Mouse (Mus musculus): Measurements from ENCODE around the gene Ccdc116. TPM values are rescaled to one million over a fixed set of nuclear protein-coding genes. Genes with fewer than 3 reads are reported as not detected.

Gene Ccdc116
- total RNA-seq, 2 experiments from 2014 or later = 0.10 to 0.17 TPM

DNA sequence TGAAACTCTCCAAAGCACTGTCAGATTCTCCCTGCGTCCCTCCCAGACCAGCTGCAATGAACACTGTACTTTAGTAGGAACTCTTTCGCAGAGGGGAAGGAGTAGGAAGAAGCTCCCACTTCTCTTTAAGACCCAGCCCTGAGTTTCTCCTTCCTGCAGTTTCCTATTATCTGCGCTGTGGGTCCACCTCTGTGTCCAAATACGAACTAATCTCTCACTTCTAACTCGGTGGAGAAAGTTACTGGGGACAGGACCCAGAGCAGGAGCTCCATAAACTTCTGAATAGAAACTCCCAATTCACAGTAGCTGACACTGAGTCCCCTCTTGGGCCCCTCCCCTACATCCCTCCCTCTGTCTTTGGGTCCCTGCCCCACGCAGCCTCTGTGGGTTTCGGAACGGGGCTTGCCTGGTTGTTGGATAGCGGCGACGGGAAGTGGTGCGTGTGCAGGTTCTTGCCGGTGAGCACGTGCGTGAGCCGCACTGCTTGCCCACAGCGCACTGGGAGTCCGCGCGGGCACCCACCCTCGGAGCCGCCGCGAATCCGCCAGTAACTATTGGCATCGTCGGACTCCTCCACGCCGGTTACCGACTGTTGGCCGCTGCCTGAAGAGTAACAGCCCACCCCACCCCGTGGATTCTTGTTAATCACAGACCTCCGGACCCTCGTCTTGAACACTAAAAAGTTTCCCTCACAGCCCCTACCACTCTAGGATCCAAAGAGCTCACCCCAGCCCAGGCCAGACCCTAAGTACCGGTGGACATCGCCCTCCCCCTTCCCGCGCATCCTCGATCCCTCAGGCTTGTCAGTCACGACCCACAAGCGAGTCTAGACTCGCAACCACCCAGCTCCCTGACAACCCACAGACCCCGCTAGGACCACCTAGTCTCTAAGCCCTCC is 15.6 kb downstream of the Ccdc116 start:
- peak in 1 of 2 experiments; percentile 31 for DNase-seq
- intact Hi-C loops (cut with DNase I) = loop anchor here (5.0 kb wide), 1 partner anchor 146 kb away; the partner anchor contains the start of gene Tmem191c

GRCm38 (mm10) chr16:17127292-17127691 is 19.7 kb downstream of the Ccdc116 start:
- intact Hi-C loops (cut with DNase I) = loop anchor here (2.0 to 5.0 kb wide), 2 partner anchors 80 to 165 kb away; no protein-coding TSS in a partner anchor
- DNase-seq = peak; percentile 58 to 76

GRCm38 (mm10) chr16:17124871-17125520 is 22.0 kb downstream of the Ccdc116 start, which contains the start of gene 2610318N02Rik:
Gene 2610318N02Rik, minus strand, starts transcription at chr16:17125167.
- peak; percentile 67 to 75 for DNase-seq
- intact Hi-C loops (cut with DNase I) = loop anchor here (5.0 kb wide), 1 partner anchor 167 kb away; no protein-coding TSS in a partner anchor

- intact Hi-C loops (cut with DNase I) = no loop called here
These were observed 22.7 kb downstream of the Ccdc116 start for GRCm38 (mm10) chr16:17124119-17124870.

DNA sequence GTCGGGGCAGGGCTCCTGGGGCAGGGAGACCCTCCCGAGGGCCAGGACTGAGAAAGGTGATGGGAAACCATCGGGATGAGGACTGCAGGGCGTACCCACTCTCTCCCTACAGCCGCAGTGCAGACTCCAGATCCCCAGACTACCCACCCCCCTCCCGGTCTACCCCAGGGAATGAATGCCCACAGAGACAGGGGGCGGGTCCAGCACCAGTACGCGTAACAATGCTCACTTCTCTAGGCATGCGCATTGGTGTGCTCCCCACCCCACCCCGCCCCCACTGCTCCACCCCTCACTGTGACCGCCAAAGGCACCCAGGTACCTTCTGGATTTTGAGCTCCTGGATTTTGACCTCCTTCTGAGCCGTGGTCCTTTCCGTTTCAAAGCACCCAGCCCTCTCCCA is 25.5 kb downstream of the Ccdc116 start:
- DNase-seq = no peak
- intact Hi-C loops (cut with DNase I) = no loop called here

More at GRCm38 (mm10) chr16:17124119-17124870, 22.7 kb downstream of the Ccdc116 start:
- DNase-seq = no peak

DNA sequence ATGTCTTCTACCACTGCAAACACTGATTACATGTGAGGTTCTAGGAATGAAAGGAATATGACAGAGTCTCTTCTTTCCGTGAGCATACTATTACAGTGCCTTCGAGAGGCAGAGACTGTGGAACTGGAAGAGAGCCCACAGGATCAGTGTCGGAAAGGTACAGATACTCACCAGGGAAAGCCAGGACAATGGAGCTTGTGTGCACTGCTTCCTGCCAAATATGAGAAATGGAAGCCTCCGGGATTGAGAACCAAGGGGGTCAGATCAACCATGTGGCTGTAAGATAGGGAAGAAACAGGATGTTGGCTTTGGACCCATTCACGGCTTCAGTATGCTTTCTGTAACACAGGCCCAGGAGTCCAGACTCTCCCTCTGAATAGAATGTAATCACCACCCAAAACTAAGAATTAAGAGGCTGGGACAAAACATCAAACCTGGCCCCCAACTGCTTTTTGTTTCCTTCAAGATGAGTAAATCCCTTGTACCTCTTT is 29.7 kb downstream of the Ccdc116 start:
- peak; percentile 12 to 17 for DNase-seq
- intact Hi-C loops (cut with DNase I) = no loop called here

DNA sequence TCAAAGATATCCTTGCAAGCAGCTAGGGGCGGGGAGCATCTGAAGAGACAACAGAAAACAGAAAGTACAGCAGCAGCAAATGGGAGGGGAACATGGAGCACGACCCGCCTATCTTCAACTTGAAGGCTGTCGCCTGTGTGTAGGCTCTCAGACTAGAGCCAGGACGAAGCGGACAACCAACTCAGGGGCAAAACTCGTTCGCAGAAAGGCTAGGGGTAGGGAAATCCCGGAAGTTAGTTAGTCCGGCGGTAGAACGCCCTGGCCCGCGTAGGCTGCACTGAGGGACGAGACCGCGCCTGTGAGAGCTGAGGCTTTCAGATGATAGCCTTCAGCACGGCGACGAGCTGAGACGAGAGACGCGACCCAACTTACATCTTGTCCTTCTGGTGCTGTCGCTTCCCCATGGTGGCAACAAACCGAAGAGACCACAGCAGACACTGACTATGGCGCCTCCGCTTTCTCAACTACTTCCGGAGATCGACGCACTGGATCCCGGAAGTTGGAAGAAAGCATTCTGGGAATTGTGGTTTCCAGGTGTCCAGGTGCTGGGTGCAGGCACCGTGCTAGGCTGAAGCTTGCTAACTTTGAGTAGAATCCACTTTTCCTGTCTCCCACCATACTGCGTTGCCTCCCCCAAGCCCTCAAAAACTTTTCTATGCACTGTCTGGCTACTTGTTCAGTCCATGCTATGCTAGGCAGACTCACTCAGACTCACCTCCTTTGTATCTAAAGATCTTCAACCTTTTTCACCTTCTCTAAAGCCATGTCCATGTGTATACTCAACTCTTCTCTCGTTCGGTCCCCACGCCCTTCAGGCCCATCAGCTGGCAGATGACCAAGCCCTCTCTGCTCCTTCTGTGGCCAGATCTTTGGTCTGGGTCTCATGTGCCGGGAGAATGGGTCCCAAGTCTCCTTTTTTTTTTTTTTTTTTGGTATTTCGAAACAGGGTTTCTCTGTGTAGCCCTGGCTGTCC is 36.0 kb downstream of the Ccdc116 start, which contains the start of gene Ppil2:
Gene Ppil2, minus strand, starts transcription at position 487 of the 973 bp plus-strand sequence.
- intact Hi-C loops (cut with DNase I) = no loop called here
- peak; percentile 80 to 84 for DNase-seq

DNA sequence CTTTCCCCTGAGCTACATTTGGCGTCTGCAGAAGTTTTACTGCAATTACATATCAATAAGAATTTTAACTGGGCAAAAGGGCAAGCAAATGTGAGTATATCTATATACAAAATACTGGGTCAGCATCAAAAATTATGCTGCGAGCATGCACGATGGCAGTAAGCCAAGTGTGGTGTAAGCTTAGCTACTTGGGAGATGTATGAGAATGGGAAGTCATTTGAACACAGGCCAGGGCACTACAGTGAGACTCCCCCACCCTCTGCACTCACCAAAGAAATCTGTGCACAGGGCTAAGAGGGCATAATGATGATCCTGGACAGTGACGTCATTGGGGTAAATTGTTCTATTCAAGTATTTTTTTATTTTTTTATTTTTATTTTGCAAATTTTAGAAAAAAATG is 42.4 kb downstream of the Ccdc116 start:
- intact Hi-C loops (cut with DNase I) = no loop called here
- DNase-seq = no peak

DNA sequence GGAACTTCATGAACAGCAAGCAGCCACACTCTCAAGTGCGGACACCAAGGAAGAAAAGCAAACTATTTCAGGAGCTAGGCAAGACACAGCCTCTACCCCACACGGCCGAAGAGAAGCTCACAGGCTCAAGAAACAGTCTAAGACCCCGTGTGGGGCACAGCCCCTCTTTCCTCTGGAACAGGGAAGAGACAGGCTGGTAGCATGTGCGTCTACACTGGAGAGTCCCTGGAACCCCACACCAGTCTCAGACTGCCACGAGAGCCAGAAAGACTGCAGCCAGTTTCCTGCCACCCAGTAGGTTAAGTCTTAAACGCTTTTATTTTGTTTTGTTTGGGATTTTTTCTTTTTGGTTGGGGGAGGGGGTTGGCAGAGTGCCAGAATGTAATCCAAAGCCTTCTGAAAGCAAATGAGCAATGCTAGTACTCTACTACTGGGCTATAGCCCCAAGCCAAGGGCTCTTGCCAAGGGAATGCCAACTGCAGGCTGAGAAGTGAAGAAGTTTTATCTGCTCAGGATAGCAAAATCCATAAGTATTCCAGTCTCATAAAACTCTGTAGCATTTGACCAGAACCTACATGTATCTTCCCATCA is 44.3 kb downstream of the Ccdc116 start:
- no peak for DNase-seq
- intact Hi-C loops (cut with DNase I) = no loop called here

GRCm38 (mm10) chr16:17096938-17097337 is 50.1 kb downstream of the Ccdc116 start:
- no peak for DNase-seq
- intact Hi-C loops (cut with DNase I) = no loop called here

Small RNAs within 50 kb of the gene (microRNA-seq; reads per million reads assigned to microRNA genes)
- 600 to 761 reads per million in 2 experiments for gene Mir130b
- 8.3 to 47.6 reads per million in 2 experiments for gene Mir301b

Other genes starting within 250 kb of the Ccdc116 start
- 100 to 1,000 TPM; 121 TPM for gene Mapk1, start 163.8 kb downstream of the Ccdc116 start, total RNA-seq (2021)
- 1 to 10 TPM; 4.4 to 4.7 TPM for gene Ypel1, start 77.5 kb downstream of the Ccdc116 start, total RNA-seq (2021)
- gene Ppil2, start 36.0 kb downstream of the Ccdc116 start, total RNA-seq (2021) = 10 to 100 TPM; 48.9 TPM
- 1 to 10 TPM in 1 of 2 experiments, under 1 TPM in 1; 0.45 to 2.1 TPM for gene 2610318N02Rik, start 22.1 kb downstream of the Ccdc116 start, total RNA-seq (2021)
- gene Sdf2l1, start 14.8 kb downstream of the Ccdc116 start, total RNA-seq (2021) = 1 to 10 TPM; 3.4 to 7.1 TPM
- 1 to 10 TPM; 1.6 to 2.2 TPM for gene Ydjc, start 2.6 kb downstream of the Ccdc116 start, total RNA-seq (2021)
- 100 to 1,000 TPM; 133 to 137 TPM for gene Ube2l3, start 55.4 kb upstream of the Ccdc116 start, total RNA-seq (2021)
- under 1 TPM; 0.19 to 0.27 TPM for gene Rimbp3, start 61.4 kb upstream of the Ccdc116 start, total RNA-seq (2021)
- 1 to 10 TPM; 3.7 to 4.1 TPM for gene Hic2, start 86.3 kb upstream of the Ccdc116 start, total RNA-seq (2021)
- gene Tmem191c, start 128.8 kb upstream of the Ccdc116 start, total RNA-seq (2021) = 1 to 10 TPM; 5.0 to 5.5 TPM
- 1 to 10 TPM; 2.8 to 3.0 TPM for gene Serpind1, start 184.1 kb upstream of the Ccdc116 start, total RNA-seq (2021)